Mouse (Mus musculus) ES-Bruce4 (cell line): ENCODE data around the gene Gm21830. TPM values are rescaled to one million over a fixed set of nuclear protein-coding genes. Genes with fewer than 3 reads are reported as not detected.
"Not testable (repeated sequence)": the region's sequence is repeated elsewhere in the genome, so short reads cannot be mapped to it uniquely, and the experiment has no call there.

ENCODE experiments used
- H3K27ac ChIP-seq: 2 replicates; pipeline ENCODE4 v1.5.1; 2012; ENCODE audit warnings: low read length, inconsistent platforms; ENCODE audit not compliant: insufficient read depth
- H3K27me3 ChIP-seq: 2 replicates; pipeline ENCODE4 v1.6.1; 2012; ENCODE audit warnings: mild to moderate bottlenecking, low read length, inconsistent platforms; ENCODE audit not compliant: control insufficient read depth, poor library complexity, insufficient read depth, severe bottlenecking
- H3K36me3 ChIP-seq: 2 replicates; pipeline ENCODE4 v1.6.1; 2012; ENCODE audit warnings: inconsistent platforms, mild to moderate bottlenecking, low read length, moderate library complexity; ENCODE audit not compliant: control insufficient read depth, poor library complexity, insufficient read depth, severe bottlenecking
- H3K4me1 ChIP-seq: one replicate; pipeline ENCODE4 v1.8.1; 2011; ENCODE audit warnings: low read length; ENCODE audit not compliant: control insufficient read depth, insufficient read depth
- H3K4me3 ChIP-seq: 2 replicates; pipeline ENCODE4 v1.5.1; 2011; ENCODE audit warnings: low read depth, mild to moderate bottlenecking, low read length
- H3K9ac ChIP-seq: 2 replicates; pipeline ENCODE4 v1.6.1; 2012; ENCODE audit warnings: low read depth, mild to moderate bottlenecking, inconsistent platforms; ENCODE audit not compliant: poor library complexity, severe bottlenecking
- H3K9me3 ChIP-seq: replicated peaks from 2 replicates; pipeline ENCODE4 v1.6.1; 2012; ENCODE audit warnings: mild to moderate bottlenecking, low read length, inconsistent platforms; ENCODE audit not compliant: control insufficient read depth, poor library complexity, insufficient read depth, severe bottlenecking
- CTCF ChIP-seq: IDR thresholded peaks from one replicate; pipeline ENCODE4 v1.8.1; 2011; ENCODE audit warnings: low read depth, low read length
- EP300 ChIP-seq: IDR thresholded peaks from 2 replicates; pipeline ENCODE4 v1.6.1; 2011; ENCODE audit warnings: low read depth, low read length; ENCODE audit not compliant: insufficient read depth
- POLR2A ChIP-seq: IDR thresholded peaks from one replicate; pipeline ENCODE4 v1.8.1; 2011; ENCODE audit warnings: low read length; ENCODE audit not compliant: insufficient read depth
- polyA plus RNA-seq: library from polyadenylated mRNA; stranded (reverse); fragments of >200 nt; gene quantifications from 2 replicates; pipeline ENCODE4 v1.2.4, GENCODE M21; 2011; ENCODE audit warnings: low read depth; ENCODE audit not compliant: missing spikeins, insufficient read depth, insufficient read length

The Gm21830 gene
- not detected in 2 replicates for polyA plus RNA-seq

- H3K4me3 ChIP-seq, H3K9ac ChIP-seq, H3K36me3 ChIP-seq, H3K27me3 ChIP-seq, H3K27ac ChIP-seq, H3K4me1 ChIP-seq, H3K9me3 ChIP-seq: not testable (repeated sequence)
Measured at GRCm38 (mm10) chr2:67413425-67413824, at the start of gene Gm21830. Gene Gm21830 (plus strand): TSS chr2:67413725.

DNA sequence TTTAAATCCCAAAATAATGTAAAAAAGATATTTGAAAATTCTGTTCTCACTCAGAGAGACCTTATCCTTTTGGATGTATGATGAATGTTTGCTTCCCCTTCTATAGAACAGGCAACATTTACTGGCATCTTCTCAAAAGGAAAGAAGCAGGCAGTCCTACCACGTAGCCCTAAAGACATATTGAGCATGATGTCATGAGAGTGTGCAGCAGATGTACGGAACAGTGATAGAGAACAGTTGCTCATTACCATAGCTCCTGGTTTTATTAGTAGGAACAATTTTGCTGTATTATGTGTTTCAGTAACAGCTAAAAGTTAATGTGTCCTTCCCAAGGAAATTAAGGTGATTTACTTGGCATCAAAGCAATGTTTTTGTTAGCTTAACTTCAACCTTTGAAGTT, 49.0 kb upstream of the Gm21830 start:
- TF ChIP-seq POLR2A (no peak), EP300 (no peak), CTCF (no peak)
- H3K27me3 ChIP-seq: no peaks in the 10 kb centered on the region
- H3K9me3 ChIP-seq: no peaks in the 10 kb centered on the region
- no peaks in the 10 kb centered on the region for H3K36me3 ChIP-seq
- no peak overlapping the region for H3K27ac ChIP-seq
- no peak overlapping the region for H3K9ac ChIP-seq
- H3K4me3 ChIP-seq: no peak overlapping the region
- H3K4me1 ChIP-seq: no peaks in the 10 kb centered on the region

DNA sequence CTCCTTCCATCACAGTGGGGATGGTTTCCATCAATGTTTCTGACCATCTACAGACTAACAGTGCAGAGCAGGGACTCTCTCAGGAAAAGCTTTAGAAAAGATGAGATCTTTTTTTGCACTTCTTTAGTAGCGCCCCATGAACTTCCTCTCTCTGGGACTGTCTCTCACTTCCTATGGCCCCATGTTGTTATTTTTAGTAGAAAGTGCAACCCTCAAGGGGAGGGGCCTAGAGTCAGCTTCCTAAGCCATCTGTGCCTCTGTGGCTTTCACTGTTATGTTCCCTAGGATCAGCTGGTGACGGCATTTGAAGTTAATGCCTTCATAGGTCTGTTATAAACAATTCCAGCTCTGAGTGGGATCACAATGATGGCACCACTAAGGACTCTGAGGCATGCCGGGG, 35.0 kb upstream of the Gm21830 start:
- no peaks in the 10 kb centered on the region for H3K4me1 ChIP-seq
- H3K27ac ChIP-seq: no peak overlapping the region
- H3K27me3 ChIP-seq: no peaks in the 10 kb centered on the region
- H3K9me3 ChIP-seq: no peaks in the 10 kb centered on the region
- TF ChIP-seq EP300 (no peak), CTCF (no peak), POLR2A (no peak)
- no peaks in the 10 kb centered on the region for H3K36me3 ChIP-seq
- H3K4me3 ChIP-seq: no peak overlapping the region
- H3K9ac ChIP-seq: no peak overlapping the region

DNA sequence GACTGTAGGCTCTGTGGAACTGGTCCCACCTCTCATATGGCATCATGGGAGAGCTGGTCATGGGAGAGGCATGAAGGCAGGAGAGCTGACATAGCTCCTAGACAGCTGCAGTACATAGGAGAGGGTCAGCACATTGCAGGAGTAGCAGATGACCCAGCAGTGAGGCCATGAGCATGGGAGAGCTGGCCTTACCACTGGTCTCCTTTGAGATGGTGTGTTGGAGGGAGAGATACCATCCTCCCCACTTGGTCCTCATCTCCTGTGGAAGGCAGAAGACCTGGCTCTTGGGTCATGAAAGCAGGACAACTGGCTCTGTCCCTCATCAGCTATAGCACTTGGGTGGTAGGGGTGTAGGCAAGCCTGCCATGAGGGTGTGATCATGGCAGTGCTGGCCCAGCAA, 7.3 kb downstream of the Gm21830 start:
- Histone ChIP-seq H3K27me3 (no peaks in the 10 kb centered on the region), H3K27ac (no peak overlapping the region), H3K4me1 (no peaks in the 10 kb centered on the region), H3K9me3 (no peaks in the 10 kb centered on the region), H3K36me3 (no peaks in the 10 kb centered on the region), H3K4me3 (no peak overlapping the region), H3K9ac (no peak overlapping the region)
- TF ChIP-seq CTCF (no peak), EP300 (no peak), POLR2A (no peak)

DNA sequence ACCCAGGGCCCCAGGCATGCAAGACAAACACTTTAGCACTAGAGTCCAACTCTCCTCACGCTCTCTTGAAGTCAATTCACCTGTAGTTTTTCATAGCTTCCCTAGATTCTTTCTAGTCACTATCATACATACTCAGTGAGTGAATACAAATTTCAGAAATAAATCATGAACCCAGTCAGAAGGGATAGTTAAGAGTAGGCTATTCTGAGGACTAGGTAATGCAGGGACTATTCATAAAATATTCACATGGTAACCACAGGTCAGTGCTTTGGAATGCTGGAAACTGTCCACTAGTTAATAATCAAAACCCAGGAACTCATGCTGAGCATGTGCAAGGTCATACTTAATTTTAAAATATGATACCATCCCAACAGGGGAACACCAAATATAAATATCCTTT, 9.3 kb downstream of the Gm21830 start:
- no peaks in the 10 kb centered on the region for H3K9me3 ChIP-seq
- TF ChIP-seq EP300 (no peak), CTCF (no peak), POLR2A (no peak)
- H3K4me3 ChIP-seq: no peak overlapping the region

DNA sequence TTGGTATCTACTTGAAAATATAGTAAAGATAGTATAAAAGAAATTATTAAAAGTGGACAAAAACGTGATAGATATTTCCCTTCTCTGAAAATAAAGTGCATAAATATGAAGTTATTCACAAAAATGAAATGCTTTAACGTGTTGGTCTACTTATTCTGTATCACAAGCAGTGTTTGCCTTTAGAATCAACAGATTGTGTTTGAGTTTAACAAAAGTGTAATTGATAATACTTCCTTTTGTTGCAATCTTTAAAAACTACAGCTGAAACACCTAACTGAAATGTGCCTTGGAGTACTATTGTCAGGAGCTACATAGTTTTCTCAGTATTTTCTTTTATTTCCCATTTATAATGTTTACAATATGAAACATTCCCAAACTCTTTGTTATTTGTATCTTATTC, 19.6 kb downstream of the Gm21830 start, which contains the start of gene Gm26727:
Gene Gm26727, minus strand, starts transcription at position 101 of the 400 bp plus-strand sequence.
- H3K36me3 ChIP-seq: no peaks in the 10 kb centered on the region
- H3K27ac ChIP-seq: no peak within 1 kb of the TSS
- no peak within 1 kb of the TSS for H3K9ac ChIP-seq
- H3K4me3 ChIP-seq: no peak within 1 kb of the TSS
- H3K4me1 ChIP-seq: no peaks in the 10 kb centered on the region
- H3K27me3 ChIP-seq: no peaks in the 10 kb centered on the region
- no peaks in the 10 kb centered on the region for H3K9me3 ChIP-seq
- TF ChIP-seq CTCF (no peak), POLR2A (no peak), EP300 (no peak)

More for the DNA sequence above, 9.3 kb downstream of the Gm21830 start:
- Histone ChIP-seq H3K27ac (no peak overlapping the region), H3K36me3 (no peaks in the 10 kb centered on the region), H3K4me1 (no peaks in the 10 kb centered on the region), H3K27me3 (no peaks in the 10 kb centered on the region), H3K9ac (no peak overlapping the region)
